Mouse (Mus musculus): ENCODE measurements around the gene Olfr1132. TPM values are rescaled to one million over a fixed set of nuclear protein-coding genes. Genes with fewer than 3 reads are reported as not detected.
"Not testable (repeated sequence)": the region's sequence is repeated elsewhere in the genome, so short reads cannot be mapped to it uniquely, and the experiment has no call there.

Olfr1132 gene
- polyA plus RNA-seq (2015; fragmentation: Nextera tagmentation; extraction: Ambion mirVana): not detected in 2 replicates

DNA sequence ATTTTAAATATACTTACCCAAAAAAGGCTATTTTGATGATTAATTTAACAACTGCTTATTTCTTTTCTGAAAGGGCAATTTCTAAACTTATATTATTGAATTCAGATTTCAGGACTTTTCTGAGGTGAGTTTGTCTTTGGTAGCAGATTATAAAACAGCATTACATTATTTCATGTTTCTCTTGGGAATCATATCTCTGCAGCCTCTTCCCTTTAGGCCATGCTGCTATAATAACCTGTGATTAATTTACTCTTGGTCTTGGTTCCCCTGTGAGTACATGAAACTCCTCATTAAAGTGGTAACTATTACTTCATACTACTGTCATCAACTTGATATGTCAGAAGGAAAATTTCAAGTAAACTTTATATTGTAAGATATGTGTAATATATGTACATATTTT is at the start of gene Olfr1132:
Olfr1132 (minus strand) TSS at position 101 of the 400 bp plus-strand sequence.
- Histone ChIP-seq H3K4me2 (ENCODE audit: low read depth, low read length) (no peak within 1 kb of the TSS), H3K4me1 (ENCODE audit: insufficient read depth) (no peaks in the 10 kb centered on the region), H3K36me3 (replicated peaks; ENCODE audit: insufficient read depth, low read length) (no peaks in the 10 kb centered on the region), H3K27ac (ENCODE audit: low read depth) (no peak within 1 kb of the TSS), H3K9me3 (ENCODE audit: low read length) (no peaks in the 10 kb centered on the region), H3K4me3 (ENCODE audit: low read depth, low read length) (no peak within 1 kb of the TSS), H3K9ac (replicated peaks) (no peak within 1 kb of the TSS), H3K27me3 (ENCODE audit: insufficient read depth, low read length) (no peaks in the 10 kb centered on the region)
- no peak for DNase-seq
- ATAC-seq: no peak
- TF ChIP-seq CTCF (IDR thresholded peaks at IDR 0.05; ENCODE audit: low read depth) (no peak), EP300 (IDR thresholded peaks at IDR 0.05; ENCODE audit: low read depth) (no peak)

DNA sequence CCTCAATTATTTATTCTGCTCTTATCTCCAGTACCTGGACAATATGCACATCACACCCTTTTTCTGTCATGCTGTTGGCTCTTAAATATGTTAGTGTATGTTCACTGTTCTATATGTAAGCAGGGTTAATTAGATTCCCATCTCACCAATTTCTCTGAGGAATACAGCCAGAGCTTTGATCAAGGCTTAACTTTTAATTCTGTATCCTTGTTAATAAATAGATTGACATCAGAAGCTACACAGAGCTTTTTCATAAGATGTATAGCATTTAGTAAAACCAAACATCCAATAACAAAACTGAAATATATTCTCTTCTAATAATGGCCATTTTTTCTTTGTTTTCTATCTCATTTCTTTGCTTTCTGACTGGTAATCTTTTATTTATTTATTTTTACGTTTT is 36.2 kb upstream of the Olfr1132 start, which contains the start of gene Olfr1135:
Olfr1135 (minus strand) TSS at position 101 of the 400 bp plus-strand sequence.
- Histone ChIP-seq H3K27ac (ENCODE audit: low read depth) (no peak within 1 kb of the TSS), H3K4me3 (ENCODE audit: low read depth, low read length) (no peak within 1 kb of the TSS), H3K36me3 (replicated peaks; ENCODE audit: insufficient read depth, low read length) (no peaks in the 10 kb centered on the region), H3K4me1 (ENCODE audit: insufficient read depth) (no peaks in the 10 kb centered on the region), H3K9me3 (ENCODE audit: low read length) (no peaks in the 10 kb centered on the region), H3K9ac (replicated peaks) (no peak within 1 kb of the TSS), H3K27me3 (ENCODE audit: insufficient read depth, low read length) (no peaks in the 10 kb centered on the region), H3K4me2 (ENCODE audit: low read depth, low read length) (no peak within 1 kb of the TSS)
- 21% methylated on average over 1 of the region's 1 CpGs for WGBS (ENCODE audit: insufficient replicate concordance)
- TF ChIP-seq EP300 (IDR thresholded peaks at IDR 0.05; ENCODE audit: low read depth): no peak
- no peak for TF ChIP-seq CTCF (IDR thresholded peaks at IDR 0.05; ENCODE audit: low read depth)
- ATAC-seq (no peak), DNase-seq (no peak)

DNA sequence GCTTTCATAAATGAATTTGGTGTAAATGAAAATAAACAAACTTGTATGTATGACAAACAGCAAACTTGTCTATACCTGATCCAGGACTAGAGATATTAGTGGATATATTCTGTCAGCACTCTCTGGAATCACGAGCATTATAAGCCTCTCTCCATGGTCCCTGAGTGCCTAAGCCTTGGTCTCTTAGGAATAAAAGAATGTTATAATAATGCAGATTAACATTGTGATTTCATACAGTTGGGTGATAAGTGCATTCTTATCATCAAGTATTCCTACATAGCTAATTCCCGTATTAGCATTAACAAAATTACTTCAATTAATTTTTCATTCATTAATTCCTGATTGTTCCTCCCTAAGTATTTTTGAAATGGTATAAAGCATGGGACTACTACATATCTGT is 21.0 kb upstream of the Olfr1132 start, which contains the start of gene Olfr1134:
Olfr1134 (minus strand) TSS at position 101 of the 400 bp plus-strand sequence.
- 73% methylated on average over 2 of the region's 2 CpGs for WGBS (ENCODE audit: insufficient replicate concordance)

DNA sequence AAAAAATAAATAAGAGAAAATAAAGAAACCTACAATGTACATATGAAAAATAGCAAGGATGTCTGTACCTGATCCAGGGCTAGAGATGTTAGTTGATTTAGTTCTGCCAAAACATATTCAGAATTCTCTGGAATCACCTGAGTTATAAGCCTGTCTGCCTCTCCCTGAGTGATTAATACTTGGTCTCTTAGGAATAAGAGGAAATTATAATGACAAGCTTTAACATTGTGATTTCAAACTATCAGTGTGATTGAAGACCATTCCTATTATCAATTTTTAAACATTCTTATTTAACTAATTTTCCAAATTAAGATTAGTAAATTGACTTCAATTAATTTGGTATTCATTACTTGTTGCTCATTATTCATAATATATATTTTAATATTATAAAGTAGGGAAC is 9.9 kb upstream of the Olfr1132 start, which contains the start of gene Olfr1133:
Olfr1133 (minus strand) TSS at position 101 of the 400 bp plus-strand sequence.
- Histone ChIP-seq H3K27ac (ENCODE audit: low read depth) (no peak within 1 kb of the TSS), H3K36me3 (replicated peaks; ENCODE audit: insufficient read depth, low read length) (no peaks in the 10 kb centered on the region), H3K9me3 (ENCODE audit: low read length) (no peaks in the 10 kb centered on the region), H3K4me2 (ENCODE audit: low read depth, low read length) (no peak within 1 kb of the TSS), H3K4me1 (ENCODE audit: insufficient read depth) (no peaks in the 10 kb centered on the region), H3K4me3 (ENCODE audit: low read depth, low read length) (no peak within 1 kb of the TSS), H3K27me3 (ENCODE audit: insufficient read depth, low read length) (no peaks in the 10 kb centered on the region), H3K9ac (replicated peaks) (no peak within 1 kb of the TSS)
- no peak for TF ChIP-seq CTCF (IDR thresholded peaks at IDR 0.05; ENCODE audit: low read depth)
- TF ChIP-seq EP300 (IDR thresholded peaks at IDR 0.05; ENCODE audit: low read depth): no peak
- no peak for ATAC-seq
- no peak for DNase-seq

More for the DNA sequence above, 21.0 kb upstream of the Olfr1132 start, which contains the start of gene Olfr1134:
- ATAC-seq (no peak), DNase-seq (no peak)
- Histone ChIP-seq H3K9ac (replicated peaks) (no peak within 1 kb of the TSS), H3K27me3 (ENCODE audit: insufficient read depth, low read length) (no peaks in the 10 kb centered on the region), H3K4me1 (ENCODE audit: insufficient read depth) (no peaks in the 10 kb centered on the region), H3K4me2 (ENCODE audit: low read depth, low read length) (no peak within 1 kb of the TSS), H3K36me3 (replicated peaks; ENCODE audit: insufficient read depth, low read length) (no peaks in the 10 kb centered on the region), H3K9me3 (ENCODE audit: low read length) (no peaks in the 10 kb centered on the region), H3K4me3 (ENCODE audit: low read depth, low read length) (no peak within 1 kb of the TSS), H3K27ac (ENCODE audit: low read depth) (no peak within 1 kb of the TSS)
- TF ChIP-seq CTCF (IDR thresholded peaks at IDR 0.05; ENCODE audit: low read depth): no peak
- TF ChIP-seq EP300 (IDR thresholded peaks at IDR 0.05; ENCODE audit: low read depth): no peak

DNA sequence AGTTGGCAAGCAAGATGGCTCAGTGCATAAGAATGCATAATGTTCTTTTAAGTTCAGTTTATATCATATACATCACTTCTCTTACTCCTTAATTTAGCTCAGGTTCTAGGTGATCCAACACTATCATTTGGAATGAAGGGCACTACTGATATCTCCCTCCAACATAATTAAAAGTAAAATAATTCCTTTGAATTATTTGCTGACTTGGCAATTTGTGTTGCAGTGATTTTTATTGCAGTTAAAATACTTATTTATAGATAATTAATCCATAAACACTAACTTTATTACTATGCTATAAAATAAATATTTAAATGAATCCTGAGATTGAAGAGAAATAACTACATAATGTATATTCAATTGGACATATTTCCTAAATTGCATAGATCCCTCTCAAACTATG is 5.1 kb upstream of the Olfr1132 start:
- H3K27ac ChIP-seq (ENCODE audit: low read depth): no peak overlapping the region
- DNase-seq (no peak), ATAC-seq (no peak)
- no peaks in the 10 kb centered on the region for H3K27me3 ChIP-seq (ENCODE audit: insufficient read depth, low read length)
- no peak overlapping the region for H3K4me2 ChIP-seq (ENCODE audit: low read depth, low read length)
- no peaks in the 10 kb centered on the region for H3K36me3 ChIP-seq (replicated peaks; ENCODE audit: insufficient read depth, low read length)
- no peak overlapping the region for H3K9ac ChIP-seq (replicated peaks)
- no peak overlapping the region for H3K4me3 ChIP-seq (ENCODE audit: low read depth, low read length)
- TF ChIP-seq CTCF (IDR thresholded peaks at IDR 0.05; ENCODE audit: low read depth) (no peak), EP300 (IDR thresholded peaks at IDR 0.05; ENCODE audit: low read depth) (no peak)
- no peaks in the 10 kb centered on the region for H3K4me1 ChIP-seq (ENCODE audit: insufficient read depth)
- H3K9me3 ChIP-seq (ENCODE audit: low read length): no peaks in the 10 kb centered on the region

DNA sequence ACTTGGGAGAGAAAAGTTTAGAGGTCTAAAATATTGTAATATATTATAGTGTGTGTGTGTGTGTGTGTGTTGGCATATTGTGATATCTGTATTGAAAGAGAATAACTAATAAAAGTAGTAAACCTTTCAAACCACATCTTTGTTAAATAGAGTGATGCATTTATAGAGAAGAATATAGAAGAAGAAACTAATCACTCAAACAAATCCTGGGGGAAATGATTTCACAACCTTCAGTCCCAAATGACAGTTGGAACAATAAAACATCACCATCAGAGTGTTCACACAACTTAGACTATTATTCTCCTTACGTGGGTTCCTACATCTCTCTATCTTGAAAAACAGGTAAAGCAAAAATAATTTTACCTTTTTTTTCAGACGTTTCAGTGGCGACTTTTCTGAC is 10.5 kb downstream of the Olfr1132 start, which contains the start of gene Olfr1131:
Olfr1131 (plus strand) TSS at position 301 of the 400 bp plus-strand sequence.
- Histone ChIP-seq H3K4me1 (ENCODE audit: insufficient read depth) (no peaks in the 10 kb centered on the region), H3K27ac (ENCODE audit: low read depth) (no peak within 1 kb of the TSS), H3K9ac (replicated peaks) (no peak within 1 kb of the TSS), H3K36me3 (replicated peaks; ENCODE audit: insufficient read depth, low read length) (no peaks in the 10 kb centered on the region), H3K27me3 (ENCODE audit: insufficient read depth, low read length) (no peaks in the 10 kb centered on the region), H3K4me2 (ENCODE audit: low read depth, low read length) (no peak within 1 kb of the TSS), H3K9me3 (ENCODE audit: low read length) (no peaks in the 10 kb centered on the region), H3K4me3 (ENCODE audit: low read depth, low read length) (no peak within 1 kb of the TSS)
- WGBS (ENCODE audit: insufficient replicate concordance): 58% methylated on average over 3 of the region's 3 CpGs
- no peak for DNase-seq
- no peak for ATAC-seq
- no peak for TF ChIP-seq EP300 (IDR thresholded peaks at IDR 0.05; ENCODE audit: low read depth)
- TF ChIP-seq CTCF (IDR thresholded peaks at IDR 0.05; ENCODE audit: low read depth): no peak

DNA sequence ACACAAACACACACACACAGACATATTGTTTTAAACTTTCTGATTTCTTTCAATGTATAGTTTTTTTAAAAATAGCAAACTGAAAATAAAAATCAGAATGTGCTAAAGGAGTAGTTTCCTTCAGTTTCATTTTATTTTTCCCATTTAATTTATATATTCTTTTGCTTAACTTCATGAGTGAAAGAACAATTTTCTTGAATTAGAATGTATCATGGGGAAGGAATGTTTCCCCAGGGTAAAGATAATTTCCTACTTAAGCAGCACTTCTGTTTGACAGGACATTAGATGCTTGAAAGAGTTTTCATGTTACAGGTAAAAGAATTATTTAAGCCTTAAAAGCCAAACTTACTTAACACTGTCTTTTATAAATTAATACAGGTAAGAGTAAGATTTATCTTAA is 31.4 kb downstream of the Olfr1132 start, which contains the start of gene Olfr1130:
Olfr1130 (plus strand) TSS at position 301 of the 400 bp plus-strand sequence.
- not testable (repeated sequence) for H3K9me3 ChIP-seq (ENCODE audit: low read length); H3K4me2 ChIP-seq (ENCODE audit: low read depth, low read length); H3K4me1 ChIP-seq (ENCODE audit: insufficient read depth); H3K9ac ChIP-seq (replicated peaks); H3K4me3 ChIP-seq (ENCODE audit: low read depth, low read length); H3K36me3 ChIP-seq (replicated peaks; ENCODE audit: insufficient read depth, low read length); DNase-seq; H3K27me3 ChIP-seq (ENCODE audit: insufficient read depth, low read length); H3K27ac ChIP-seq (ENCODE audit: low read depth); ATAC-seq

Other genes with a start within 250 kb of the Olfr1132 start
- not detected in 2 replicates for gene Olfr1123, start 220.9 kb downstream of the Olfr1132 start, polyA plus RNA-seq (2015; fragmentation: Nextera tagmentation; extraction: Ambion mirVana)
- gene Olfr1124, start 207.3 kb downstream of the Olfr1132 start, polyA plus RNA-seq (2015; fragmentation: Nextera tagmentation; extraction: Ambion mirVana): not detected in 2 replicates
- gene Olfr1126, start 183.6 kb downstream of the Olfr1132 start, polyA plus RNA-seq (2015; fragmentation: Nextera tagmentation; extraction: Ambion mirVana): not detected in 2 replicates
- not detected in 2 replicates for gene Pramel7, start 140.4 kb downstream of the Olfr1132 start, polyA plus RNA-seq (2015; fragmentation: Nextera tagmentation; extraction: Ambion mirVana)
- not detected in 2 replicates for gene Pramel6, start 131.0 kb downstream of the Olfr1132 start, polyA plus RNA-seq (2015; fragmentation: Nextera tagmentation; extraction: Ambion mirVana)
- gene Olfr153, start 105.7 kb downstream of the Olfr1132 start, polyA plus RNA-seq (2015; fragmentation: Nextera tagmentation; extraction: Ambion mirVana): not detected in 2 replicates
- gene Olfr1128, start 92.0 kb downstream of the Olfr1132 start, polyA plus RNA-seq (2015; fragmentation: Nextera tagmentation; extraction: Ambion mirVana): not detected in 2 replicates
- gene Olfr1129, start 63.6 kb downstream of the Olfr1132 start, polyA plus RNA-seq (2015; fragmentation: Nextera tagmentation; extraction: Ambion mirVana): not detected in 2 replicates
- gene Olfr1130, start 31.3 kb downstream of the Olfr1132 start, polyA plus RNA-seq (2015; fragmentation: Nextera tagmentation; extraction: Ambion mirVana): not detected in 2 replicates
- not detected in 2 replicates for gene Olfr1131, start 10.4 kb downstream of the Olfr1132 start, polyA plus RNA-seq (2015; fragmentation: Nextera tagmentation; extraction: Ambion mirVana)
- not detected in 2 replicates for gene Olfr1133, start 9.8 kb upstream of the Olfr1132 start, polyA plus RNA-seq (2015; fragmentation: Nextera tagmentation; extraction: Ambion mirVana)
- not detected in 2 replicates for gene Olfr1134, start 20.9 kb upstream of the Olfr1132 start, polyA plus RNA-seq (2015; fragmentation: Nextera tagmentation; extraction: Ambion mirVana)
- gene Olfr1135, start 36.1 kb upstream of the Olfr1132 start, polyA plus RNA-seq (2015; fragmentation: Nextera tagmentation; extraction: Ambion mirVana): not detected in 2 replicates
- gene Olfr1136, start 56.4 kb upstream of the Olfr1132 start, polyA plus RNA-seq (2015; fragmentation: Nextera tagmentation; extraction: Ambion mirVana): not detected in 2 replicates
- not detected in 2 replicates for gene Olfr1137, start 75.6 kb upstream of the Olfr1132 start, polyA plus RNA-seq (2015; fragmentation: Nextera tagmentation; extraction: Ambion mirVana)
- gene Olfr1138, start 102.4 kb upstream of the Olfr1132 start, polyA plus RNA-seq (2015; fragmentation: Nextera tagmentation; extraction: Ambion mirVana): not detected in 2 replicates
- gene Olfr1140, start 106.2 kb upstream of the Olfr1132 start, polyA plus RNA-seq (2015; fragmentation: Nextera tagmentation; extraction: Ambion mirVana): not detected in 2 replicates
- not detected in 2 replicates for gene Olfr1141, start 116.5 kb upstream of the Olfr1132 start, polyA plus RNA-seq (2015; fragmentation: Nextera tagmentation; extraction: Ambion mirVana)
- gene Olfr152, start 141.9 kb upstream of the Olfr1132 start, polyA plus RNA-seq (2015; fragmentation: Nextera tagmentation; extraction: Ambion mirVana): not detected in 2 replicates
- gene Olfr1143, start 163.1 kb upstream of the Olfr1132 start, polyA plus RNA-seq (2015; fragmentation: Nextera tagmentation; extraction: Ambion mirVana): not detected in 2 replicates
- gene Olfr1145, start 172.3 kb upstream of the Olfr1132 start, polyA plus RNA-seq (2015; fragmentation: Nextera tagmentation; extraction: Ambion mirVana): not detected in 2 replicates
- not detected in 2 replicates for gene Olfr1148, start 193.0 kb upstream of the Olfr1132 start, polyA plus RNA-seq (2015; fragmentation: Nextera tagmentation; extraction: Ambion mirVana)
- not detected in 2 replicates for gene Olfr1150-ps1, start 206.5 kb upstream of the Olfr1132 start, polyA plus RNA-seq (2015; fragmentation: Nextera tagmentation; extraction: Ambion mirVana)
- gene Olfr1151, start 218.3 kb upstream of the Olfr1132 start, polyA plus RNA-seq (2015; fragmentation: Nextera tagmentation; extraction: Ambion mirVana): not detected in 2 replicates
- gene Olfr1152, start 229.0 kb upstream of the Olfr1132 start, polyA plus RNA-seq (2015; fragmentation: Nextera tagmentation; extraction: Ambion mirVana): not detected in 2 replicates

All from liver, postnatal 0 days (tissue).